Mouse (Mus musculus): ENCODE measurements around the gene Smad6. TPM values are rescaled to one million over a fixed set of nuclear protein-coding genes. Genes with fewer than 3 reads are reported as not detected.
A peak's percentile ranks its signal among the peaks of the same experiment; 100 is the strongest.

Smad6 gene
- polyA plus RNA-seq, 2 experiments, result 12.0 to 23.5 TPM

GRCm38 (mm10) chr9:64060033-64060539, 38.2 kb upstream of the Smad6 start:
- Histone ChIP-seq H3K36me3 (ENCODE audit: control insufficient read depth, insufficient read depth, low read length) (no peaks in the 10 kb centered on the region), H3K4me2 (replicated peaks; ENCODE audit: low read depth, low read length, severe bottlenecking) (peak overlapping the region; percentile 43), H3K4me1 (ENCODE audit: control insufficient read depth, insufficient read depth, low read length) (peaks cover 37% of the 10 kb centered on the region), H3K9ac (ENCODE audit: low read depth, low read length, severe bottlenecking) (peak overlapping the region; percentile 29; the same call in 1 of the 2 replicates), H3K4me3 (replicated peaks; ENCODE audit: low read length) (peak overlapping the region; percentile 3; the same call in 1 of the 2 replicates), H3K9me3 (ENCODE audit: control insufficient read depth, low read length) (no peaks in the 10 kb centered on the region), H3K27ac (replicated peaks; ENCODE audit: low read depth, low read length) (no peak overlapping the region), H3K27me3 (ENCODE audit: control insufficient read depth, insufficient read depth, low read length) (no peaks in the 10 kb centered on the region)
- no peak for DNase-seq (ENCODE audit: low spot score)
- no peak for TF ChIP-seq POLR2A (IDR thresholded peaks at IDR 0.05; ENCODE audit: borderline replicate concordance, extremely low read depth, insufficient read depth, insufficient read length)
- 4% methylated on average over 30 of the region's 30 CpGs for WGBS
- ATAC-seq (ENCODE audit: low FRiP score, low read depth), result no peak

DNA sequence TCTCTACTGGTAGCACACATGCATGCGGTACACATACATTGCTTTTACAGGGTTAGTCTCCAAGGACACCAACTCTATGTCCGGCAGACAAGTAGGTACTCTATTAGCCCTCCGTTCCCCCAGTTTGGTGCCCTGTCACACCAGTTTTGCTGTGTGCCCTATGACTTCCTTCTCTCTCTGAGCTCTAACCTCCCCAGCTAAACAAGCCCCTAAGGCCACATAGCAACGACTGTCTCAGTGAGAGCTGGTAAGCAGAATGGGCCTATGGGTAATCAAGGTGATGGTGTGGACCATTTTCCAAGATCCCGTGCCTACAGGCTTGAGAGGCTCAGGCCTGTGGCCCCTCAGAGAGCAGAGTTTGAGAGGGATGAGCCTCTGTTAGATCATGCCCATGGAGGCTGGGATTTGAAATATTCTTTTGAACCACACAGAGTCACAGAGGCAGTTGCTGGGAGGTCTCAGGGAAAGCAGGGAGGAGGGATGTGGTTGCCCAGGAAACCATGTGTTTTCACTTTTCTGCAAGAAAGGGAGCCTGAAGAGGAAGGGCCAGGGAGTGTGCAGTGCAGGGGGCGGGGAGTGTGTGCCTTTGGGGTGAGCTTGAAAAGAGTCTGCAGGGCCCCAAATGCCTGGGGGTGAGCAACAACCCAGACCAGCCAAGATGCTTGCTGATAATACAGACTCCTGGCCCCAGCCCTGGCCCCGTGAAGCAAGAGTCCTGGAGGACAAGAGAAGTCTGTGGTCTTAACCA, 36.2 kb upstream of the Smad6 start:
- H3K9ac ChIP-seq (ENCODE audit: low read depth, low read length, severe bottlenecking), result no peak overlapping the region
- DNase-seq (ENCODE audit: low spot score), result peak; percentile 68
- peak; percentile 90 for ATAC-seq (ENCODE audit: low FRiP score, low read depth)
- peaks cover 37% of the 10 kb centered on the region for H3K4me1 ChIP-seq (ENCODE audit: control insufficient read depth, insufficient read depth, low read length)
- no peaks in the 10 kb centered on the region for H3K27me3 ChIP-seq (ENCODE audit: control insufficient read depth, insufficient read depth, low read length)
- peak overlapping the region; percentile 85 for H3K27ac ChIP-seq (replicated peaks; ENCODE audit: low read depth, low read length)
- H3K4me2 ChIP-seq (replicated peaks; ENCODE audit: low read depth, low read length, severe bottlenecking), result 0 out of 2 replicates have a peak overlapping the region, but pooled peaks have one; percentile 15
- H3K9me3 ChIP-seq (ENCODE audit: control insufficient read depth, low read length), result no peaks in the 10 kb centered on the region
- H3K4me3 ChIP-seq (replicated peaks; ENCODE audit: low read length), result no peak overlapping the region
- TF ChIP-seq POLR2A (IDR thresholded peaks at IDR 0.05; ENCODE audit: borderline replicate concordance, extremely low read depth, insufficient read depth, insufficient read length), result no peak
- WGBS, result 38% methylated on average over 7 of the region's 7 CpGs
- H3K36me3 ChIP-seq (ENCODE audit: control insufficient read depth, insufficient read depth, low read length), result no peaks in the 10 kb centered on the region

DNA sequence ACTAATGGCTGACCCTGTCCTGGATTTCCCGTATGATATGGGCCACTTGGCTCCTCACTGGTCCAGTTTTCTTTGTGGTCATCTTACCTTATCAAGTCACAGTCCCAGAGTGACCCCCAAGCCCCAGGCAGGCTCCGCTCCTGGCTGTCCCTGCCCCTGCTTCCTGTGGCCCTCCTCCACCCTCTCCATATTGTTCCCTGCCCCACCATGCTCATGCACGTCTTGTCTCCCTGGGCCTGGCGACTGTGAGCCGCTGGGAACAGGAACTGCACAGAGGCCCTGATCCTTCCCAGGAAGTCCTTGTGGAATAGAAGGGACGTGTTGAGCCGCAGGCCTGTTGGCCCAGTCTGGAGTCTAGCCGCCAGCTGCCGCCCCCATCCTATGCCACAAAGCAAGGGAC, 33.3 kb upstream of the Smad6 start:
- H3K9me3 ChIP-seq (ENCODE audit: control insufficient read depth, low read length), result no peaks in the 10 kb centered on the region
- no peak overlapping the region for H3K27ac ChIP-seq (replicated peaks; ENCODE audit: low read depth, low read length)
- no peak overlapping the region for H3K9ac ChIP-seq (ENCODE audit: low read depth, low read length, severe bottlenecking)
- H3K4me1 ChIP-seq (ENCODE audit: control insufficient read depth, insufficient read depth, low read length), result peaks cover 36% of the 10 kb centered on the region
- H3K27me3 ChIP-seq (ENCODE audit: control insufficient read depth, insufficient read depth, low read length), result no peaks in the 10 kb centered on the region
- ATAC-seq (ENCODE audit: low FRiP score, low read depth) (no peak), DNase-seq (ENCODE audit: low spot score) (no peak)
- no peaks in the 10 kb centered on the region for H3K36me3 ChIP-seq (ENCODE audit: control insufficient read depth, insufficient read depth, low read length)
- no peak overlapping the region for H3K4me3 ChIP-seq (replicated peaks; ENCODE audit: low read length)
- TF ChIP-seq POLR2A (IDR thresholded peaks at IDR 0.05; ENCODE audit: borderline replicate concordance, extremely low read depth, insufficient read depth, insufficient read length), result no peak
- WGBS, result 59% methylated on average over 9 of the region's 9 CpGs
- H3K4me2 ChIP-seq (replicated peaks; ENCODE audit: low read depth, low read length, severe bottlenecking), result no peak overlapping the region

DNA sequence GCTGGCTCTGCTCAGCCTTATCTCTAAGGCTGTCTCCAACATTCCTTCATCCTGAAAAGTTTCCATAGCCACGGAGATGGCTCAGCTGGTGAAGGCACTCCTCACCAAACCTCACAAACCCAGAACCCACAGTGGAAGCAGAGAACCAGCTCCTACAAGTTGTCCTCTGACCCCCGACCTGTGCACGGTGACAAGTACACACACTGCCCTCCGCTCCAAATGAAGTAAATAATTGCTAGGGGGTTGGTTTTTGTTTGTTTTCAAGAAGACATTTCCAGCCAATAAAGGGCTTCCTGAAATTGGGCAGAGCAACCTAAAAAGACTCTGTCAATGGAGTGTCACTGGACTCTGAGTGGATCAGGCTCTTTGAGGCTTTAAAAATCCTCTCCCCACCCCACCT, 31.9 kb upstream of the Smad6 start:
- no peak overlapping the region for H3K9ac ChIP-seq (ENCODE audit: low read depth, low read length, severe bottlenecking)
- whole genome bisulfite sequencing, result 51% methylated on average over 4 of the region's 4 CpGs
- no peak overlapping the region for H3K27ac ChIP-seq (replicated peaks; ENCODE audit: low read depth, low read length)
- no peaks in the 10 kb centered on the region for H3K9me3 ChIP-seq (ENCODE audit: control insufficient read depth, low read length)
- DNase-seq (ENCODE audit: low spot score) (no peak), ATAC-seq (ENCODE audit: low FRiP score, low read depth) (no peak)
- peaks cover 25% of the 10 kb centered on the region for H3K4me1 ChIP-seq (ENCODE audit: control insufficient read depth, insufficient read depth, low read length)
- H3K4me2 ChIP-seq (replicated peaks; ENCODE audit: low read depth, low read length, severe bottlenecking), result no peak overlapping the region
- H3K4me3 ChIP-seq (replicated peaks; ENCODE audit: low read length), result no peak overlapping the region
- no peak for TF ChIP-seq POLR2A (IDR thresholded peaks at IDR 0.05; ENCODE audit: borderline replicate concordance, extremely low read depth, insufficient read depth, insufficient read length)
- no peaks in the 10 kb centered on the region for H3K36me3 ChIP-seq (ENCODE audit: control insufficient read depth, insufficient read depth, low read length)
- no peaks in the 10 kb centered on the region for H3K27me3 ChIP-seq (ENCODE audit: control insufficient read depth, insufficient read depth, low read length)

DNA sequence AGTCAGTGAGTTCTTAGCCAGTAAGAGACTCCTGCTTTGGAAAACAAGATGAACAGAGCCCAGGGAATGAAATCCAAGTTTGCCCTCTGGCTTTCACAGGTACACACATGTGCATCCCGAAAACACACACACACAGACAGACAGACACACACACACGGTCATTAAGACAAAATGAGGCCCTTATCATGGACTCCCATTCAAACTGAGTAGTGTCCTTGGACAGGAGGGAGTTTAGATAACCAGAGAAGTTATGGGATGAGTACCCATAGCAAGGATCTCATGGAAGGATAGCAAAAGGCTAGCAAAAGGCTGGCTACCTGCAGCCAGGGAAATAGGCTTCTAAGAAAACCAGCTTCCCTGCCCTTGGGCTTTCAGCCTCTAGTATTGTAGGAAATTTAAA, 29.4 kb upstream of the Smad6 start:
- no peak for TF ChIP-seq POLR2A (IDR thresholded peaks at IDR 0.05; ENCODE audit: borderline replicate concordance, extremely low read depth, insufficient read depth, insufficient read length)
- Histone ChIP-seq H3K4me3 (replicated peaks; ENCODE audit: low read length) (no peak overlapping the region), H3K27me3 (ENCODE audit: control insufficient read depth, insufficient read depth, low read length) (no peaks in the 10 kb centered on the region), H3K9me3 (ENCODE audit: control insufficient read depth, low read length) (no peaks in the 10 kb centered on the region), H3K9ac (ENCODE audit: low read depth, low read length, severe bottlenecking) (no peak overlapping the region), H3K27ac (replicated peaks; ENCODE audit: low read depth, low read length) (no peak overlapping the region), H3K4me2 (replicated peaks; ENCODE audit: low read depth, low read length, severe bottlenecking) (no peak overlapping the region), H3K36me3 (ENCODE audit: control insufficient read depth, insufficient read depth, low read length) (no peaks in the 10 kb centered on the region), H3K4me1 (ENCODE audit: control insufficient read depth, insufficient read depth, low read length) (peaks cover 9% of the 10 kb centered on the region)
- WGBS, result 88% methylated on average over 2 of the region's 2 CpGs
- DNase-seq (ENCODE audit: low spot score) (no peak), ATAC-seq (ENCODE audit: low FRiP score, low read depth) (no peak)
